Mouse (Mus musculus): ENCODE measurements around the gene Pdss2. TPM values are rescaled to one million over a fixed set of nuclear protein-coding genes. Genes with fewer than 3 reads are reported as not detected.
"Not testable (repeated sequence)": the region's sequence is repeated elsewhere in the genome, so short reads cannot be mapped to it uniquely, and the experiment has no call there.

Gene Pdss2
- total RNA-seq, 2 experiments from 2014 or later = 20.1 to 20.6 TPM

GRCm38 (mm10) chr10:43368611-43369010 lies 147.3 kb downstream of the Pdss2 start:
- DNase-seq = no peak
- intact Hi-C loops (cut with DNase I) = no loop called here

- peak in 1 of 2 experiments; percentile 36 for DNase-seq
These were observed 151.0 kb downstream of the Pdss2 start for GRCm38 (mm10) chr10:43372315-43372714.

GRCm38 (mm10) chr10:43373035-43373434 lies 151.7 kb downstream of the Pdss2 start:
- no peak for DNase-seq
- intact Hi-C loops (cut with DNase I) = no loop called here

More at GRCm38 (mm10) chr10:43372315-43372714, 151.0 kb downstream of the Pdss2 start:
- intact Hi-C loops (cut with DNase I) = no loop called here

- intact Hi-C loops (cut with DNase I) = no loop called here
- no peak for DNase-seq
These were observed 152.4 kb downstream of the Pdss2 start for GRCm38 (mm10) chr10:43373666-43374065.

GRCm38 (mm10) chr10:43375286-43375685 lies 154.0 kb downstream of the Pdss2 start:
- intact Hi-C loops (cut with DNase I) = loop anchor here (5.0 kb wide), 1 partner anchor 368 kb away; no protein-coding TSS in a partner anchor
- no peak for DNase-seq

- intact Hi-C loops (cut with DNase I) = loop anchor here (5.0 kb wide), 1 partner anchor 369 kb away; no protein-coding TSS in a partner anchor
- DNase-seq = no peak
These were observed 155.5 kb downstream of the Pdss2 start for GRCm38 (mm10) chr10:43376749-43377148.

- intact Hi-C loops (cut with DNase I) = loop anchor here (5.0 kb wide), 1 partner anchor 371 kb away; no protein-coding TSS in a partner anchor
- peak in 1 of 2 experiments; percentile 26 for DNase-seq
These were observed 157.0 kb downstream of the Pdss2 start for GRCm38 (mm10) chr10:43378279-43378678.

- no peak for DNase-seq
- intact Hi-C loops (cut with DNase I) = loop anchor here (5.0 kb wide), 1 partner anchor 372 kb away; no protein-coding TSS in a partner anchor
These were observed 157.7 kb downstream of the Pdss2 start for GRCm38 (mm10) chr10:43378732-43379644.

GRCm38 (mm10) chr10:43382660-43383059 lies 161.4 kb downstream of the Pdss2 start:
- intact Hi-C loops (cut with DNase I) = no loop called here
- no peak for DNase-seq

GRCm38 (mm10) chr10:43384623-43385022 lies 163.3 kb downstream of the Pdss2 start:
- DNase-seq = no peak
- intact Hi-C loops (cut with DNase I) = no loop called here

GRCm38 (mm10) chr10:43392921-43393320 lies 171.6 kb downstream of the Pdss2 start:
- intact Hi-C loops (cut with DNase I) = no loop called here
- DNase-seq = no peak

GRCm38 (mm10) chr10:43393818-43394217 lies 172.5 kb downstream of the Pdss2 start:
- DNase-seq = no peak
- intact Hi-C loops (cut with DNase I) = no loop called here

GRCm38 (mm10) chr10:43395824-43396223 lies 174.5 kb downstream of the Pdss2 start:
- intact Hi-C loops (cut with DNase I) = no loop called here
- DNase-seq = no peak

GRCm38 (mm10) chr10:43399596-43400316 lies 178.5 kb downstream of the Pdss2 start:
- intact Hi-C loops (cut with DNase I) = no loop called here
- DNase-seq = no peak

GRCm38 (mm10) chr10:43406107-43406506 lies 184.8 kb downstream of the Pdss2 start:
- intact Hi-C loops (cut with DNase I) = no loop called here
- no peak for DNase-seq

GRCm38 (mm10) chr10:43406885-43407284 lies 185.6 kb downstream of the Pdss2 start:
- intact Hi-C loops (cut with DNase I) = no loop called here
- no peak for DNase-seq

- intact Hi-C loops (cut with DNase I) = no loop called here
These were observed 188.4 kb downstream of the Pdss2 start for GRCm38 (mm10) chr10:43409506-43410230.

GRCm38 (mm10) chr10:43411164-43411563 lies 189.9 kb downstream of the Pdss2 start:
- intact Hi-C loops (cut with DNase I); DNase-seq: not testable (repeated sequence)

More at GRCm38 (mm10) chr10:43409506-43410230, 188.4 kb downstream of the Pdss2 start:
- DNase-seq = no peak

GRCm38 (mm10) chr10:43417346-43417745 lies 196.1 kb downstream of the Pdss2 start:
- no peak for DNase-seq
- intact Hi-C loops (cut with DNase I) = no loop called here

- intact Hi-C loops (cut with DNase I) = no loop called here
- no peak for DNase-seq
These were observed 199.6 kb downstream of the Pdss2 start for GRCm38 (mm10) chr10:43420660-43421413.
